Mouse (Mus musculus): Measurements from ENCODE around the gene Fam222a.

Gene Fam222a

GRCm38 (mm10) chr5:114567565-114568197 is at the start of gene Fam222a:
TSS of gene Fam222a (plus strand) at chr5:114568016.
- DNase-seq (ENCODE audit: low spot score) = peak; percentile 51

GRCm38 (mm10) chr5:114528355-114528754 is 39.5 kb upstream of the Fam222a start:
- no peak for DNase-seq (ENCODE audit: low spot score)

- no peak for DNase-seq (ENCODE audit: low spot score)
Observed at GRCm38 (mm10) chr5:114530337-114530736, 37.5 kb upstream of the Fam222a start.

GRCm38 (mm10) chr5:114532055-114532454 is 35.8 kb upstream of the Fam222a start:
- DNase-seq (ENCODE audit: low spot score) = no peak

GRCm38 (mm10) chr5:114537308-114538020 is 30.4 kb upstream of the Fam222a start:
- no peak for DNase-seq (ENCODE audit: low spot score)

GRCm38 (mm10) chr5:114538021-114538405 is 29.8 kb upstream of the Fam222a start:
- no peak for DNase-seq (ENCODE audit: low spot score)

GRCm38 (mm10) chr5:114538752-114539151 is 29.1 kb upstream of the Fam222a start:
- DNase-seq (ENCODE audit: low spot score) = no peak

GRCm38 (mm10) chr5:114539766-114540165 is 28.1 kb upstream of the Fam222a start:
- DNase-seq (ENCODE audit: low spot score) = no peak

- no peak for DNase-seq (ENCODE audit: low spot score)
Observed at GRCm38 (mm10) chr5:114541656-114542445, 26.0 kb upstream of the Fam222a start.

GRCm38 (mm10) chr5:114543656-114544055 is 24.2 kb upstream of the Fam222a start:
- no peak for DNase-seq (ENCODE audit: low spot score)

- DNase-seq (ENCODE audit: low spot score) = no peak
Observed at GRCm38 (mm10) chr5:114544205-114544604, 23.6 kb upstream of the Fam222a start.

- DNase-seq (ENCODE audit: low spot score) = no peak
Observed at GRCm38 (mm10) chr5:114545076-114545475, 22.7 kb upstream of the Fam222a start.

- no peak for DNase-seq (ENCODE audit: low spot score)
Observed at GRCm38 (mm10) chr5:114548976-114549375, 18.8 kb upstream of the Fam222a start.

GRCm38 (mm10) chr5:114549770-114550169 is 18.0 kb upstream of the Fam222a start:
- no peak for DNase-seq (ENCODE audit: low spot score)

GRCm38 (mm10) chr5:114550431-114550830 is 17.4 kb upstream of the Fam222a start:
- DNase-seq (ENCODE audit: low spot score) = no peak

GRCm38 (mm10) chr5:114550886-114551492 is 16.8 kb upstream of the Fam222a start:
- no peak for DNase-seq (ENCODE audit: low spot score)

- no peak for DNase-seq (ENCODE audit: low spot score)
Observed at GRCm38 (mm10) chr5:114552507-114553208, 15.2 kb upstream of the Fam222a start.

- no peak for DNase-seq (ENCODE audit: low spot score)
Observed at GRCm38 (mm10) chr5:114553706-114554105, 14.1 kb upstream of the Fam222a start.

- DNase-seq (ENCODE audit: low spot score) = no peak
Observed at GRCm38 (mm10) chr5:114555424-114555823, 12.4 kb upstream of the Fam222a start.

GRCm38 (mm10) chr5:114556109-114556508 is 11.7 kb upstream of the Fam222a start:
- no peak for DNase-seq (ENCODE audit: low spot score)

GRCm38 (mm10) chr5:114557765-114558731 is 9.8 kb upstream of the Fam222a start:
- DNase-seq (ENCODE audit: low spot score) = no peak
